Mouse (Mus musculus) lung, postnatal 0 days (tissue): ENCODE measurements around the gene Gad2.

ENCODE experiments used
- CTCF ChIP-seq: IDR thresholded peaks from 2 replicates; pipeline ENCODE4 v1.5.1; 2016; ENCODE audit warnings: antibody characterized with exemption, mild to moderate bottlenecking
- EP300 ChIP-seq: IDR thresholded peaks from 2 replicates; pipeline ENCODE4 v1.6.1; 2016; ENCODE audit warnings: antibody characterized with exemption, mild to moderate bottlenecking, control low read depth

DNA sequence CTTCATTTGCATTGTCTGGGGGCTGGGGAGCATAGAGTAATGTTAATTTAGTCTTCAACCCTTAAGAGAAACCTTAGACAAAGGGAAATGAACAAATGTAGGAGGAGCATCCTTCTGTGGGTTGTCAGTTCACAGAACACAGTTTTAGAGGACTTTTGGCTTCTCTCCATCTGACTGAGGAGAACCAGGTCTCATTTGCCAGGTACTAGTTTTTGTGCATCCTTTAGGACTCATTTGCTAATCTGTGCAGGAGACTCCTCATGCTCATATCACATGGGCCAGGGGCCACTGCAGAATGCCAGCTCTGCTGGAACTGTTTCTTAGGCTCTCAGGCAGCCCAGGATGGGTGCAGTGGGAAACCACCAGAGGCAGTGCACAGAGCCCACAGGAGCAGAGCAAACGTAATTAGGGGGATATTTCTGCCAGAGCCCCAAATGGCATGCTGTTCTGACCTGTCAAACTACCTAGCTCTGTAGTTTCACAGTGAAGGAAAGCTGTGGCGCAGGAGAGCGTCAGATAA lies 5.2 kb downstream of the Gad2 start:
- no peak for TF ChIP-seq CTCF
- TF ChIP-seq EP300: no peak
